Mouse (Mus musculus) heart, adult 8-10 months (tissue): ENCODE results near the gene Tab2. TPM values are rescaled to one million over a fixed set of nuclear protein-coding genes. Genes with fewer than 3 reads are reported as not detected.

ENCODE experiments used
- total RNA-seq, 4 experiments: library from RNA; stranded (reverse); gene quantifications; 2 replicates each; pipeline ENCODE4 v1.2.4; 2022

Gene Tab2
- total RNA-seq, 4 experiments from 2014 or later = 48.7 to 54.6 (median 51.3) TPM

Other genes starting within 250 kb of the Tab2 start
- 10 to 100 TPM; 10.1 to 14.0 (median 13.7) TPM for gene Katna1, start 230.2 kb downstream of the Tab2 start, total RNA-seq
- 100 to 1,000 TPM in 2 of 4 experiments, 10 to 100 TPM in 2; 94.3 to 115 (median 102) TPM for gene Ginm1, start 163.4 kb downstream of the Tab2 start, total RNA-seq
- 10 to 100 TPM; 10.3 to 15.9 (median 13.5) TPM for gene Ppil4, start 163.3 kb downstream of the Tab2 start, total RNA-seq
- gene Zc3h12d, start 123.8 kb downstream of the Tab2 start, total RNA-seq = under 1 TPM; 0.14 to 0.26 (median 0.23) TPM